Mouse (Mus musculus) c-Kit-positive CD71-negative TER-119-negative erythroid progenitor cells, embryonic 14.5 days (primary cell): ENCODE measurements at regions not wholly inside any gene's neighbourhood (a gene's known extent, or its start where the extent isn't known, plus 50 kb on each side); places are given as distances from the start of the nearest gene placed in this dataset.
"Not testable (repeated sequence)": the region's sequence is repeated elsewhere in the genome, so short reads cannot be mapped to it uniquely, and the experiment has no call there.

Experiments
- DNase-seq: peaks from one replicate; pipeline ENCODE4 v3.0.0-alpha.2; 2013; ENCODE audit warnings: low read depth

DNA sequence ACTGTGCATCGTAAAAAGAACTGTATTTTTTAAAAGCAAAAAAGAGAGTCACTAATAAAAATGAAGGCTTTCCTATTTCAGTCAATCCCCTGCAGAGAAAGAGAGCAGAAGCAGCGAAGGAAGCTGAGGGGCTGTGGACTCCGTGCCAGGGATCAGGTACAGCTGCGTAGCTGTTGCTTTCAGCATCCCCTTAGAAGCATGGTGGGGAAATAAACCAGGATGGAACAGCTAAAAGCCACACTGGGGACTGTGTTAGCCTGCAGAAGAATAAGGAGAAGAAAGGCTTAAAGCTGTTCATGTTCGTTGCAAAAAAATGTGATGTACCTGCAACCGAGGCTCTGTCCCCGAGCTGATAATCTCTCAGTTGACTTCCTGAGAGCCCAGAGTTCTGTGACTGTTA lies 1302.6 kb upstream of the Sel1l start:
- DNase-seq = no peak

DNA sequence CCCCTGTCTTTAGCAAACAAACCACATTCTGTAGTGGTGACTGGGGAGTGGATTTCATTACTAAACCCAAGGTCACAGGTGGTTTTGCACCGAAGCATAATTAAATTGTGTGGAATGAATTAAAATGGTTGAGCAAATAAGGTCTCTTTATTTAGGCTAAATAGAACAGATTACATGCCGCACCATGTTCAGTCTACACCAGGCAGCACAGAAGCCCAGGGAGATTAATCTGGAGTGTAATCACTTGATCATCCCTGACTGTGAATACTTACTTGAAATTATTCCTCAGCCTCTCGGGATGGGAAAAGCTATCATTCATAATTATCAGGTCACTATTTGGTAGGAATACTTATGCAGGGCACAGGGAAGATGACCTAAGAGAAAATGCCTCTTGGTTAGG lies 1293.3 kb upstream of the Sel1l start:
- DNase-seq = no peak

DNA sequence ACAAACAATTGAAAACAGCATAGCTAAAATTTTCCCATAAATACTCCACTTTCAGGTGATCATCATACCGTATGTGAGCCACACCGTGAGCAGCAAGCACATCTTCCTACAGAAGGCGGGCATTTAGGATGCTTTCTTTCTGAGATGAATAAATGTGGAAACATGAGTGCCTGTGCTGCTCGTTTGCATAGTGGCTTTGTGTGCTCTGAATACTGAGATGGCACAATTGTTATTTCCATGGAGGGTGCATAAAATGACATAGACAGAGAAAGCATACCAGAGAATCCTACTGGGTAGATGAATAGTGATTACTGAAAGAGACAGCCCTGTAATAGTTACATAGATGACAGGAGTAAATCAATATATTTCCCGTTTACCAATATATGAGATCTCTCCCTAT lies 1287.4 kb upstream of the Sel1l start:
- no peak for DNase-seq

DNA sequence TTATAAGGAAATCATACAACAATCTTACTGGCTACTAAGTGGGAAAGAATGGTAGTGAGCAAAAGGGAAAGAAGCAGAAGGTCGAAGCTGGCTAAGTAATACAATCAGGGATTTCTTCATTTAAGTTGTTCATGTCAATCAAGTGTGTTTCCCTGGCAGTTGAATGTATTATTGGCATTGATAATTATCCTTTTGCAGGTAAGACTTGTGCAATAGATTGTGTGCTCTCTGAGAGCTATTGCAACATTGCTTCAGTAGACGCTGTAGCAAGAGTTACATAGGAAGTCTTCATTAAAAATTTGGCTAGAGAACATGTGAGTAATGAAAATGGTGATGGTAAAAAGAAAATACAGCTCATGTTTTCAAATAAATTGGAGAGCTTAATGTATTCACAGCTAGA lies 1273.3 kb upstream of the Sel1l start:
- DNase-seq = no peak

DNA sequence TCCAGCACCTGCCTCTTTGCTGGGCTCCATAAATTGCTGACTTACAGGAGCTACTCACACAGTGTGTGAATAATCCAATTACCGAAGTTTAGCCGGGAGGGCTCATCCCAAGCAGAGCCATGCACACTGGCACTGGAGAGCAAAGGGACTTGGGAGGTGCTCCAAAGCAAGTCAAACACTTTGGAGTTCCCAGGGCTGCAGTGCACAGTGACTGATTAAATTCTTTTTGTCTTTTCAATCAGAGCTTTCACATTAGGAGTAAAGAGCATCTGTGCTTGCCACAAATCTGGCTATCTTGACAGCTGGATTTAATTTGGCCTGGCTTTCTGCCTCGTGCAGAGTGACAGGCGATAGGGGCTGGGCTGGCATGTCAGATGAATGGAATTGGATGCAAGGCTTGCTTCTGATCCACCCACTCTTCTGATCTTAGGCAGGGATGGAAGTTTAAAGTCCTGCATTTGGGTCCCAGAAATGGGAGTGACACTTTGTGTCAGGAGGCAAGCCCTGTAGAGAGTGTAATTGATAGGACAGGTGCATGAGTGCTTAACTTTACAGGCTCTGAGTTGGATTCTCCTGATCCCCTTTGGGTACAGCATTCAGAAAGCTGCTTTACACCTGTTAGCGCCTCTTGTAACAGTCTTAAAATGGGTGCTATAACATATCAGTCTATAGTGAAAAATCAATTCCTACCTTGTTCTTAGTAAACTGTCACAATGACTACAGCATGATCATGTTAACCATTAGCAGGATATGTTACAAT lies 1239.3 kb upstream of the Sel1l start:
- no peak for DNase-seq

DNA sequence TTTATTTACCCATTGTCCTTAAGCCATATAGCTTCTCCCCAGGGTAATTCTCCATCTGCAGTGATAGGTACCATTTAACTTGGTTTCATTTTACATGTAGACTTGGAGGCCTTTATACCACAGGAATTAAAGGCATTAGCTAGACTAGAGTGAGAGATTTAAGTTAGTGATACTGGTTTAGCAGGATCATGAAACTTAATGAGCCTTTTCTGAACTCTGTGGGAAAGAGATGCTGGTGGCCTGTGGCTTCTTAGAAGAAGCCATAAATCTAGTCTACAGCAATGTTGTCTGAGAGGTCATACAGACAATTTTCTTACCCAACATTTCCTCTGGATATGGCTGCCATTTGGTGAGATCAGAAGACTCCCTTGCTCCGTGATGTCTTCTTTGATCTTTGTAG lies 1214.9 kb upstream of the Sel1l start:
- DNase-seq = no peak

DNA sequence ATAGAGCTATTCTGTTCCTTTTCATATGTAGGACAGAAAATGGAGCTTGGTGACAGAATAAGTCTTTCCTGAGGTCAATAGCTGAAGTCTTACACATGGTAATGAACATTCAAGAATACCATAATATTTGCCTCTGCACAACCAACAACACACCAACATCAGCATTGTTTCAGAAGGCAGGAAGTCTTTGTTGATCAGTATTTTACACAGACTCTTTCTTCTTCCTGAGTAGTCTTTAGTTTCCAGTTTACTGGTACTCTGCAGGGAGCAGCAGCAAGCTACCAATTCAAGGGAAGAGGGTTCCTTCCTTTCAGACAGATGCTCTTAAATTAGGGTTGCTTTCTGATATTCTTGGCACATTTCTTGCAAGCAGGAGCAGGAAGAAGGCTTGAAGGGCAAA lies 1170.7 kb upstream of the Sel1l start:
- DNase-seq = no peak

DNA sequence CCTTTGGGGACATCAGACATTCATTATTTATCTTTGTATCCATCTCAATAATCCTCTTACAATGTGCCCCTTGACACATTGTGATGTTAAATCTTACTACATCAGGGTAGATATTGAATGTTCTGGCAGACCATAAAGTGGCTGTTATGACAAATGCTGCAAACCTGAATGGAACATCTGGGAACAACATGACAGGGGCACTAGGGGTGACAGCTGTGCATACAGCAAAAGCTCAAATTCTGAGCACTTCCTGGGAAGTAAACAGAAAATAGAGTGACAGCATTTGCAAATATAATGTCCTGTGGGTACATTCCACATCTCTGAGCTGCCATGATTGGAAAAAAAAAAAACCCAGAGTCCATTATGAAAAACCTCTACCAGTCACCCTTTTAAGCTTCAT lies 1162.6 kb upstream of the Sel1l start:
- no peak for DNase-seq

DNA sequence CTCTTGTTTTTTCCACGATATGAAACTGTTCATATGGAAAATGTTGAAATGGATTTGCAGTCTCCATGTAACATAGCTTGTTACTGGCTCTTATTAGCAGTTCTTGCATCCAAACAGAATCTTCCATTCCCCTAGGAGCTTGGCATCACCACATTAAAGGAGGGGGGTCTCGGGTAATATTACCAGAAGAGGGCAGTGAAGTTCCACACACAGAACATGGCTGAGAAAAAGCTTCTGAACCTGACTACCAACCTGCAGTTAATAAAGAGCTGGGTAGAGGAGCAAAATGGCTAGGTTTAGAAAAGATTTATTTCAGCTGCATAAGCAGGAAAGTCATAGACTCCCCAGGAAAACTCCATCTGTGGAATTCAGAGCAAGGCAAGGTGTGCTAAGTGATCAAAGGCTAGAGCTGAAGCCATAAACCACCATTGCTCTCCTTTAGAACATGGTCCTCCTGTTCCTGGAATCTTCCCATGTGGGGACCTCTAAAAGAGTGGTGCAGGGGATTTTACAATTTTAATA lies 1157.9 kb upstream of the Sel1l start:
- DNase-seq = no peak

DNA sequence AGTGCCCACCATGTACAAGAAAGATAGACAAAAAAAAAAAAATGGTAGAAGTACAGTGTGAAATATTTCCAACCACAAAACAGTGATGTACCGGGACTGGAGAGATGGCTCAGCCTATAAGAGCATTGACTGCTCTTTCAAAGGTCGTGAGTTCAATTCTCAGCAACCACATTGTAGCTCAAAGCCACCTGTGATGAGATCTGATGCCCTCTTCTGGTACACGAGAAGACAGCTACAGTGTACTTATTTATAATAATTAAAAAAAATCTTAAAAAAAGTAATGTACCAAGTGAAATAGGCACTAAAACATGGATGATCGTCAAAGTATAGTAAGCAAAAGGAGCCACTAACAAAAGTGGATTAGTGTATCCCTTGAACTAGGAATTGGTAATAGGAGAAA lies 1154.2 kb upstream of the Sel1l start:
- no peak for DNase-seq

DNA sequence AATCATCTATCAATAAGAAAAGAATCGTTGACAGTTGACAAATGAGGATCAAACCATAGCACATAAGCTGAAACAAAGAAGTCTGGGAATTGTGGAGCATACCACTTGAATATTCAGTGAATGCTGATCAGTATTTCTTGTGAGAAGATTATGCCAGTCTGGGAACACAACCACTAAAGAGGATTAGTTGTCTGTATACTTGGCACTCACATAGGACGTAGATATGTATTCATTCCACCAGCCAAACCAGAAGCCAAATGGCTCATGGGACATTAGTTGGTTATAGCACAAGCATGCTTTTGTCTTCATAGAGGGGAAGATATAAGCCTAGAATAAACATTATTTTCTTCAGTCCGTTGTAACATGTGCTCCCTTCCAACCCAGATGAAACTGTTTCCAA lies 1126.7 kb upstream of the Sel1l start:
- no peak for DNase-seq

DNA sequence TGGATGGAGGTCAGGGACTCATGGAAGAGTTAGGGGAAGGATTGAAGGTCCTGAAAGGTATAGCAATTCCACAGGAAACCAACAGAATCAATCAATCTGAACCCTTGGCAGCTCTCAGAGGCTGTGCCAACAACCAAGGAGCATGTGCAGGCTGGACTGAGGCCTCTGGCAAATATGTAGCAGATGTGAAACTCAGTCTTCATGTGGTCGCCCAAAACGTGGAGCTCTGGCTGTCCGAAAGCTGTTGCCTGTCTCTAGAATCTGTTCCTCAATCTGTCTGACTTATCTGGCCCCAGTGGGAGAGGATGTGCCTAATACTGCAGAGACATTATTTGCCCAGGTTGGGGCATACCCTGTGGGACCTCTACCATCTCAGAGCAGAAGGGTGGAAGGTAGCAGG lies 1095.4 kb upstream of the Sel1l start:
- DNase-seq = no peak

DNA sequence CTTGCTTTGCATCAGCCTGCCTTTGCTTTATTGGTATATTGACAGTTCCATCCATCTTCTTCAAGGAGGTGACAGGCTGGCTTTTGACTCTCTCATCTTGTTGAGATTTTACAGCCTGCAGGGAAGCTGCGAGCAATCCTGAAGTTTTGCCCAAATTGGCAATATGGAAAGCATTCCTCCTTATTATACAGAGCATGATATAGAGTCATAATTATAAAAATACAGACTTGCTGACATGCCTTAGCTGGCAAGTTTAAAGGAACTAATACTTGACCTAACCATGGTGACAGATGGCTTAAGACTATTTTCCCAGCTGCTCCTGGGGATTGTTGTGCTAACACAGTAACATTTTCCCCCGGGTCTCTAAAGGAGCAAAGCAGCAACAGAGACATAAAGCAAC lies 1078.6 kb upstream of the Sel1l start:
- DNase-seq = no peak

DNA sequence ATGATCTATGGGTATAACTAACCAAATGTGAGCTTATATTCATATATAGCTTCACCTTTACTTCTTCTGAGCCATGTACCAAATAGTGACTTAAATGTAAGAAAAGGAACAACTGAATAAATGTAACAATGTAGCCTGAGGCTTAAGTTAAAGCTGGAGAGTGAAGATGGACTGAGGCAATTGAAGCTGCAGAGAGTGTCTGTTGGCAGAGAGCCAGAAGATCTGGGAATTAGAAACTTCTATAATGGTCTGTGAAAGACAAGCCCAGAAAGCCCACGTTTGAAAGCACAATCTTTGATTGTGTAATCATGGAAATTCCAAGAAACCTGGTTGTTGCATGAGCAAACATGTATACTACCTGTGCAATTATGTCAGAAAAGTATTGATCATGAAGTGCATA lies 1078.0 kb upstream of the Sel1l start:
- DNase-seq = no peak

DNA sequence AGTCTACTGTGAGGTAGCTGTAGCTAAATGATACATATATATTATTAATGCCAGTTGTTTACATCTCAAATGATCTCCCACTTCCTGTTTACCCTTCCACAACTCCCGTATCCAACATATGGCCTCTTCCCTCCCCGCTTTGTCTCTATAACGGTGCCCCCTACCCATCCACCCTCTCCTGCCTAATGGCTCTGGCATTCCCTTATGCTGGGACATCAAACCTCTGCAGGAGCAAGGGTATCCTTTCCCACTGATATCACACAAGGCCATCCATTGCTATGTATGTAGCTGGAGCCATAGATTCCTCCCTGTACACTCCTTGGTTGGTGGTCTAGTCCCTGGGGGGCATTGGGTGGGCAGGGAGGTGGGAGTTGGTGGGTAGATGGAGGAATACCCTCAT lies 1071.0 kb upstream of the Sel1l start:
- DNase-seq = no peak

DNA sequence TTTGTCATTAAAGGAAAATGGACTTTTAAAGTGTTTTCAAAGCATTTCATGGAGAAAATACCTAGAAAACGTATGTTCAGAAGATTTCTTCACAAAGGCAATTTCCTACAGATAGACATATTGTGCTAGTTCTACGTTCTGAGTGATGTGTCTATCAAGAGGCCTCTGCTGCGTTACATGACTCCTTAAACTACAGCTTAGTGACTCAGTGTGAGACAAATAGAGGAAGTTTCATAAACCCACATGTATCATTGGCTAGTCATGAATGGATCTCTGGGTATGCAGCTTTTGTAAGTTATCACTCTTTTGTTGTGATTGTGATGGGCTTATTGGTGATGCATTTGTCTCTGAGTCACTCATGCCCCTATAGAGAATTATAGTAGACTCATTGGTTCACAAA lies 1067.3 kb upstream of the Sel1l start:
- DNase-seq = no peak

DNA sequence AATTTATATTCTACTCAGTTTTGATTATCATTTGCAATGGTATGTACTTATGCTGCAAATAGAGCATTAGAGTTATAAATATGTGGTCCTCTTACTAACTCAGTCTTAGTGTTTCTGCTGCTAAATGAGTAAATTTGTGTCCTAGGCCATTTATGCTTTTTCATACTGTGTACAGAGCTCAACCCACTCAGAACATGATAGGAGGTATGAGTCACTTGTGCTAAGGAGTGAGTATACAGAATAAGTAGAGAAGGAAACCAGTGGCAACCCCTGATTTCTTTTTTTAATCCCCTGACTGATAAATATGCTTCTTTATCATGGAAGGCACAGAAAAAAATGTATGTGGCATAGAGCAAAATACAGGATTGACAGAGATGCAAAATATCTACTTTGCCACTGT lies 1066.8 kb upstream of the Sel1l start:
- no peak for DNase-seq

DNA sequence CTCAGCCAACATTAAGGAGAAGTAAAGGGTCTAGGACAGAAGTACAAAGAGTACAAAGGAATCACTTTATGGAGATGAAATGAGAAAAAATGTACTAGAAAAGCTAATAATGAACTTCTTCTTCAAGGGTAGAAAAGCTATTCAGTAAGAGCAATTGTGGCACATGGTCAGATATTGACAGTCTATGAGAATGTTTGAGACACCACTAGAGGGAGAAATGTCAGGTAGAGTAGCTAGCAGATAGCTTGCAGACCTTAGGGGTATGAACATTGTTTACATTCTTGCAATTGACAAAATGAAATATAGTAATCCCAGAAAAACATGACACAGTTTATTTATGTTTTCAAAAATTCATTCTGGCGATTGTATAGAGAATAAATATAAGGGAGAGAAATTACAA lies 1066.2 kb upstream of the Sel1l start:
- no peak for DNase-seq

DNA sequence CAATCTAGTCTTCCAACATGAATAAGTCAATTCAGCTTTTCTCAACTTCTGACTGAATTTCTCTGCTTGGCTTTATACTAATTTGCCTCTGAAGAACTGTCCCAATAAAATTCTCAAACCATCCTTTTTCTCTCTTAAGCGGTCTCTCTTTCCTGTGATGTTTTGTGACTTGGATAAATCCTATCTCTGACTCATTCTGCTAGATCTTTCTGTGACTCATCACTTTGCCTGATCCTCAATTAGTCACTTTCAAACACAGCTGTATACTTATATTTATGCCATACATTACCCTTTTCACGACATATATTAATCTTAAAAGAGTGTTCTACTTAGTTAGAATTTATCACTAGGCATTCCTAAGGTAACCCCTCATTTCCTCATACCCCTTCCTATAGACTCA lies 1055.4 kb upstream of the Sel1l start:
- no peak for DNase-seq

DNA sequence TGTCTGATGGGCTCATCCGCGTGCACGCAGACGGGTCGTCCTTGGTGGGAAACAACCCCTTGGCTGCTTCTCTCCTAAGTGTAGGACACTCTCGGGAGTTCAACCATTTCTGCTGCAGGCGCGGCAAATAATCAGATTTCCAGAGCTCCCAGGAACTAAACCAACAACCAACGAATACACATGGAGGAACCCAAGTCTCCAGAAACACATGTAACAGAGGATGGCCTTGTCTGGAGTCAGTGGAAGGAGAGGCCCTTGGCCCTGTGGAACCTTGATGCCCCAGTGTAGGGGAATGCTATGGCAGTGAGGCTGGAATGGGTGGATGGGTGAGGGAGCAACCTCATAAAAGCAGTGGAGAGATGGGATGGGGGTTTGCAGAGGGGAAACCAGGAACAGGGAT lies 1043.4 kb upstream of the Sel1l start:
- DNase-seq = no peak

DNA sequence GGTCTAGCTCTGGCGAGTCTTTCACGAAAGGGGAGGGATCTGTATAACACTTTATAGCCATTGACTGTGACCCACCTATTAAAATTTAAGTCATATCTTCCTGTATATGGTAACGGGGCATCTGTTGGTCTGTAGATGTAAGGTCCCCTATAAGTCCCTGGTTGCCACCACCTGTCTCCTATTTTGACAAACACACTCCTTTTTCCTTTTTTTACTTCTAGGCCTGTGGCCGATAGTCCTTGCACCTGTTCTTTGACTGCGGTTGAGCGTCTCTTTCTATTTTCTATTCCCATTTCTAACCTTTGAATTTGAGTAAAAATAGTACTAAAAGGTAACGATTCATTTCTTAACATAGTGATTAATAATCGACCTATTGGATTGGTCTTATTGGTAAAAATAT lies 1042.7 kb upstream of the Sel1l start:
- not testable (repeated sequence) for DNase-seq

DNA sequence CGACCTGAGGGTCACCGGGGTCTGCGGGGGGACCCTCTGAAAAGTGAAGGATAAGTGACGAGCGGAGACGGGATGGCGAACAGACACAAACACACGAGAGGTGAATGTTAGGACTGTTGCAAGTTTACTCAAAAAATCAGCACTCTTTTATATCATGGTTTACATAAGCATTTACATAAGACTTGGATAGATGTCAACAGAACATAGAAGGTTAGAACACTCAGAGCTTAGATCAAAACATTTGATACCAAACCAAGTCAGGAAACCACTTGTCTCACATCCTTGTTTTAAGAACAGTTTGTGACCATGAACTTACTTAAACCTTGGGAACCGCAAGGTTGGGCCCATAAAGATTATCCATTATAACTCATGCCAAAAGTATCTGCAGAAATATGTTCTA lies 1042.2 kb upstream of the Sel1l start:
- not testable (repeated sequence) for DNase-seq

DNA sequence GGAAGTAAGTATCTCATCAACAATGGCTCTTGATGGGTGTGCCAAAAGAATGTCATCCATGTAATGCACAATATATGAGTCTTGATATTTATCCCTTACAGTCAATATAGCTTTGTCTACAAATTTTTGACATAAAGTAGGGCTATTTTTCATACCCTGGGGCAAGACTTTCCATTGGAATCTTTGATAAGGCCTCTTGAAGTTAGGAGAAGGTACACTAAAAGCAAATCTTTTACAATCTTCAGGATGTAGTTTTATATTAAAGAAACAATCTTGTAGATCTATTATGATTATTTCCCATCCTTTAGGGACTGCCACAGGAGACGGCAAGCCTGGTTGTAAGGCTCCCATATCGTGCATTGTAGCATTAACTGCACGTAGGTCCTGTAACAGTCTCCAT lies 1038.8 kb upstream of the Sel1l start:
- DNase-seq = no peak

DNA sequence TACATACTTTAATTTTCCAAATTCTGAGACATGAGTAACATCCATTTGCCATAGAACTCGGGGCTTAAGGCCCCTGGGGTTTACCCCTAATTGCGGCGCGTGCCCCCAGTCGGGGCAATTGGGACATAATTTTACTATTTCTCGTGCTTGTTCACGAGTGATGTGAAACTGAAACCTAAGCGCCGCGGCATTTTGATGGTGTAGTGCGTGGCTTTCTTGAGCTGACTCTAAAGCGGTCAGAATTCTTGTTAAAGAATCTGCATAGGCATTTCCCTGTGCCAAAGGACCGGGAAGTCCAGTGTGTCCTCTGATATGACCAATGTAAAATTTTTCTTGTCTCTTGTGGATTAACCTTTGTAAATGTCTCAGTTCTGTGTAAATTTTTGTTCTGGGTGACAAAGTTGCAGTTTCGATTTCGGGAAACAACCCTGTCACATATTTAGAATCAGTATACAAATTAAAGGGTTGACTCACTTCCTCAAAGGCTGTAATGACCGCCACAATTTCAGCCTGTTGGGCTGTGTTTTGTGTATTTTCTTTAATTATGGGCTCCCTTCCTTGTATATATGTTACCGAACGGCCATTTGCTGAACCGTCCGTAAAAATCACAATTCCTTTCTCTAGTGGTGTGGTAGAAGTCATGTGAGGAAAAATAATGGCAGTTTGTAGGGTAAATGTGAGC lies 1037.6 kb upstream of the Sel1l start:
- not testable (repeated sequence) for DNase-seq
